Mouse (Mus musculus) NIH3T3 (cell line): ENCODE results near the gene Naif1.
"Not testable (repeated sequence)": the region's sequence is repeated elsewhere in the genome, so short reads cannot be mapped to it uniquely, and the experiment has no call there.

Experiments
- DNase-seq: peaks from one replicate; pipeline ENCODE4 v3.0.0-alpha.2; 2012; ENCODE audit warnings: low read depth

Gene Naif1

GRCm38 (mm10) chr2:32458300-32458699 is 8.0 kb downstream of the Naif1 start:
- peak; percentile 93 for DNase-seq

GRCm38 (mm10) chr2:32459657-32460056 is 9.4 kb downstream of the Naif1 start:
- no peak for DNase-seq

- no peak for DNase-seq
Measured at GRCm38 (mm10) chr2:32463773-32464172, 13.5 kb downstream of the Naif1 start.

GRCm38 (mm10) chr2:32464212-32464891 is 14.1 kb downstream of the Naif1 start:
- peak; percentile 65 for DNase-seq

- DNase-seq, result no peak
Measured at GRCm38 (mm10) chr2:32471001-32471680, 20.9 kb downstream of the Naif1 start.

- DNase-seq, result no peak
Measured at GRCm38 (mm10) chr2:32471681-32472061, 21.4 kb downstream of the Naif1 start.

GRCm38 (mm10) chr2:32475361-32475760 is 25.1 kb downstream of the Naif1 start:
- DNase-seq, result not testable (repeated sequence)

- no peak for DNase-seq
Measured at GRCm38 (mm10) chr2:32482351-32482750, 32.1 kb downstream of the Naif1 start.

GRCm38 (mm10) chr2:32483179-32483875 is 33.1 kb downstream of the Naif1 start:
- peak; percentile 57 for DNase-seq

GRCm38 (mm10) chr2:32484933-32485332 is 34.7 kb downstream of the Naif1 start:
- DNase-seq, result no peak

GRCm38 (mm10) chr2:32485751-32486150 is 35.5 kb downstream of the Naif1 start:
- DNase-seq, result peak; percentile 81

GRCm38 (mm10) chr2:32486155-32486554 is 35.9 kb downstream of the Naif1 start:
- no peak for DNase-seq

GRCm38 (mm10) chr2:32487124-32487623 is 36.9 kb downstream of the Naif1 start:
- DNase-seq, result peak; percentile 95

- DNase-seq, result peak; percentile 97
Measured at GRCm38 (mm10) chr2:32488679-32489078, 38.4 kb downstream of the Naif1 start.

- DNase-seq, result not testable (repeated sequence)
Measured at GRCm38 (mm10) chr2:32490730-32491129, 40.5 kb downstream of the Naif1 start.

- DNase-seq, result no peak
Measured at GRCm38 (mm10) chr2:32492661-32493060, 42.4 kb downstream of the Naif1 start.

- no peak for DNase-seq
Measured at GRCm38 (mm10) chr2:32493301-32493701, 43.0 kb downstream of the Naif1 start.

- no peak for DNase-seq
Measured at GRCm38 (mm10) chr2:32494522-32494921, 44.3 kb downstream of the Naif1 start.

GRCm38 (mm10) chr2:32495185-32495726 is 45.0 kb downstream of the Naif1 start:
- DNase-seq, result no peak

GRCm38 (mm10) chr2:32496190-32496589 is 45.9 kb downstream of the Naif1 start:
- no peak for DNase-seq

- DNase-seq, result peak; percentile 39
Measured at GRCm38 (mm10) chr2:32499365-32499764, 49.1 kb downstream of the Naif1 start.

GRCm38 (mm10) chr2:32500461-32500860 is 50.2 kb downstream of the Naif1 start:
- DNase-seq, result no peak
